Mouse (Mus musculus) heart, postnatal 14 days (tissue): ENCODE results near the gene Tmem231. TPM values are rescaled to one million over a fixed set of nuclear protein-coding genes. Genes with fewer than 3 reads are reported as not detected.

Experiments
- DNase-seq, 2 experiments: peaks; one replicate each; pipeline ENCODE4 v3.0.0; 2021 to 2022
- intact Hi-C: fragments of 180-260 bp; cut with DNase I; formaldehyde crosslinking; loops from one replicate; pipeline ENCODE4 v1.15.1; 2025
- total RNA-seq, 2 experiments: library from RNA; stranded (reverse); gene quantifications; 2 replicates each; pipeline ENCODE4 v1.2.3; 2021

Gene Tmem231
- total RNA-seq, 2 experiments from 2014 or later, result 1.7 to 2.0 TPM

GRCm38 (mm10) chr8:111912860-111913432, 20.7 kb downstream of the Tmem231 start:
- intact Hi-C loops, result no loop called here

GRCm38 (mm10) chr8:111911572-111911971, 22.1 kb downstream of the Tmem231 start:
- DNase-seq, result no peak
- intact Hi-C loops, result no loop called here

More at GRCm38 (mm10) chr8:111912860-111913432, 20.7 kb downstream of the Tmem231 start:
- no peak for DNase-seq

- intact Hi-C loops, result no loop called here
- DNase-seq, result peak; percentile 4 to 11
Measured at GRCm38 (mm10) chr8:111909621-111910450, 23.8 kb downstream of the Tmem231 start, which contains the start of gene Chst5. Gene Chst5, minus strand, starts transcription at chr8:111910447.

- DNase-seq, result no peak
- intact Hi-C loops, result no loop called here
Measured at GRCm38 (mm10) chr8:111905500-111906121, 28.1 kb downstream of the Tmem231 start.

- intact Hi-C loops, result no loop called here
Measured at GRCm38 (mm10) chr8:111902080-111902479, 31.6 kb downstream of the Tmem231 start.

GRCm38 (mm10) chr8:111898586-111898985, 35.1 kb downstream of the Tmem231 start:
- intact Hi-C loops, result no loop called here
- DNase-seq, result no peak

More at GRCm38 (mm10) chr8:111902080-111902479, 31.6 kb downstream of the Tmem231 start:
- DNase-seq, result peak; percentile 9 to 25

- no peak for DNase-seq
- intact Hi-C loops, result no loop called here
Measured at GRCm38 (mm10) chr8:111894955-111895354, 38.7 kb downstream of the Tmem231 start.

GRCm38 (mm10) chr8:111892615-111893014, 41.1 kb downstream of the Tmem231 start:
- intact Hi-C loops, result no loop called here
- DNase-seq, result no peak

- DNase-seq, result no peak
- intact Hi-C loops, result no loop called here
Measured at GRCm38 (mm10) chr8:111891983-111892382, 41.7 kb downstream of the Tmem231 start.

- intact Hi-C loops, result no loop called here
- no peak for DNase-seq
Measured at GRCm38 (mm10) chr8:111890911-111891303, 42.8 kb downstream of the Tmem231 start.

- no peak for DNase-seq
- intact Hi-C loops, result loop anchor here (5.0 kb wide), 1 partner anchor 32 kb away; no protein-coding TSS in a partner anchor
Measured at GRCm38 (mm10) chr8:111889931-111890910, 43.5 kb downstream of the Tmem231 start.

- intact Hi-C loops, result loop anchor here (5.0 kb wide), 1 partner anchor 34 kb away; no protein-coding TSS in a partner anchor
- no peak for DNase-seq
Measured at GRCm38 (mm10) chr8:111888091-111888650, 45.5 kb downstream of the Tmem231 start.

- no peak for DNase-seq
- intact Hi-C loops, result loop anchor here (5.0 kb wide), 1 partner anchor 35 kb away; no protein-coding TSS in a partner anchor
Measured at GRCm38 (mm10) chr8:111887479-111887878, 46.2 kb downstream of the Tmem231 start.

- no peak for DNase-seq
- intact Hi-C loops, result no loop called here
Measured at GRCm38 (mm10) chr8:111883615-111884014, 50.1 kb downstream of the Tmem231 start.

GRCm38 (mm10) chr8:111881591-111881990, 52.1 kb downstream of the Tmem231 start:
- DNase-seq, result peak; percentile 43 to 70
- intact Hi-C loops, result loop anchor here (1.0 to 2.0 kb wide), 2 partner anchors 109 to 151 kb away; no protein-coding TSS in a partner anchor

- no peak for DNase-seq
- intact Hi-C loops, result no loop called here
Measured at GRCm38 (mm10) chr8:111877711-111878110, 56.0 kb downstream of the Tmem231 start.

GRCm38 (mm10) chr8:111876355-111876948, 57.2 kb downstream of the Tmem231 start, which contains the start of gene Tmem170:
Gene Tmem170, minus strand, starts transcription at chr8:111876750.
- intact Hi-C loops, result no loop called here
- peak; percentile 97 to 98 for DNase-seq

GRCm38 (mm10) chr8:111875758-111876157, 57.9 kb downstream of the Tmem231 start:
- intact Hi-C loops, result no loop called here
- DNase-seq, result no peak

- intact Hi-C loops, result no loop called here
- no peak for DNase-seq
Measured at GRCm38 (mm10) chr8:111871278-111871677, 62.4 kb downstream of the Tmem231 start.
